Mouse (Mus musculus): ENCODE results near the gene Gsto2.

Gene Gsto2

GRCm38 (mm10) chr19:47857957-47858942 lies 7.1 kb upstream of the Gsto2 start:
- DNase-seq (ENCODE audit: low read depth, low spot score) = no peak

GRCm38 (mm10) chr19:47859180-47859579 lies 6.2 kb upstream of the Gsto2 start:
- no peak for DNase-seq (ENCODE audit: low read depth, low spot score)

- DNase-seq (ENCODE audit: low read depth, low spot score) = no peak
Observed at GRCm38 (mm10) chr19:47862581-47862980, 2.8 kb upstream of the Gsto2 start.

GRCm38 (mm10) chr19:47864051-47864450 lies 1.3 kb upstream of the Gsto2 start:
- no peak for DNase-seq (ENCODE audit: low read depth, low spot score)

- no peak for DNase-seq (ENCODE audit: low read depth, low spot score)
Observed at GRCm38 (mm10) chr19:47864721-47865120, 613 bp upstream of the Gsto2 start.

GRCm38 (mm10) chr19:47867628-47868175 lies 2.4 kb downstream of the Gsto2 start:
- DNase-seq (ENCODE audit: low read depth, low spot score) = no peak

GRCm38 (mm10) chr19:47868951-47869350 lies 3.6 kb downstream of the Gsto2 start:
- DNase-seq (ENCODE audit: low read depth, low spot score) = no peak

- DNase-seq (ENCODE audit: low read depth, low spot score) = no peak
Observed at GRCm38 (mm10) chr19:47869516-47869915, 4.2 kb downstream of the Gsto2 start.

GRCm38 (mm10) chr19:47870102-47870666 lies 4.8 kb downstream of the Gsto2 start:
- DNase-seq (ENCODE audit: low read depth, low spot score) = no peak

- DNase-seq (ENCODE audit: low read depth, low spot score) = peak; percentile 47
Observed at GRCm38 (mm10) chr19:47871515-47871914, 6.2 kb downstream of the Gsto2 start.

- DNase-seq (ENCODE audit: low read depth, low spot score) = no peak
Observed at GRCm38 (mm10) chr19:47876252-47876651, 10.9 kb downstream of the Gsto2 start.

GRCm38 (mm10) chr19:47881538-47881937 lies 16.2 kb downstream of the Gsto2 start:
- DNase-seq (ENCODE audit: low read depth, low spot score) = no peak

GRCm38 (mm10) chr19:47882151-47882881 lies 17.0 kb downstream of the Gsto2 start:
- peak; percentile 94 for DNase-seq (ENCODE audit: low read depth, low spot score)

- DNase-seq (ENCODE audit: low read depth, low spot score) = no peak
Observed at GRCm38 (mm10) chr19:47882882-47883254, 17.5 kb downstream of the Gsto2 start.

GRCm38 (mm10) chr19:47884296-47885085 lies 19.2 kb downstream of the Gsto2 start:
- DNase-seq (ENCODE audit: low read depth, low spot score) = no peak

GRCm38 (mm10) chr19:47885191-47885743 lies 19.9 kb downstream of the Gsto2 start:
- no peak for DNase-seq (ENCODE audit: low read depth, low spot score)

GRCm38 (mm10) chr19:47885886-47886285 lies 20.6 kb downstream of the Gsto2 start:
- DNase-seq (ENCODE audit: low read depth, low spot score) = no peak

GRCm38 (mm10) chr19:47886617-47887016 lies 21.3 kb downstream of the Gsto2 start:
- DNase-seq (ENCODE audit: low read depth, low spot score) = no peak

GRCm38 (mm10) chr19:47887417-47887816 lies 22.1 kb downstream of the Gsto2 start:
- DNase-seq (ENCODE audit: low read depth, low spot score) = no peak

GRCm38 (mm10) chr19:47888037-47888436 lies 22.7 kb downstream of the Gsto2 start:
- DNase-seq (ENCODE audit: low read depth, low spot score) = no peak
